Mouse (Mus musculus): ENCODE data around the gene Tnfrsf21.

GRCm38 (mm10) chr17:43132477-43132876, 116.1 kb downstream of the Tnfrsf21 start:
- no peak for TF ChIP-seq POLR2A (IDR thresholded peaks at IDR 0.05; ENCODE audit: control insufficient read depth, extremely low read depth, insufficient read depth, low read length, poor library complexity)
- no peak for TF ChIP-seq CTCF (IDR thresholded peaks at IDR 0.05; ENCODE audit: borderline replicate concordance, control insufficient read depth, extremely low read depth, insufficient read depth, low read length, poor library complexity)
